Mouse (Mus musculus) heart, embryonic 16.5 days (tissue): ENCODE measurements around the gene Ddah1. TPM values are rescaled to one million over a fixed set of nuclear protein-coding genes. Genes with fewer than 3 reads are reported as not detected.

Experiments used
- ATAC-seq: fragments of 200-750 bp; cut with Nextera tagmentation; replicated peaks from 2 replicates; pipeline ENCODE4 v1.8.0; 2017; ENCODE audit warnings: moderate number of reproducible peaks; ENCODE audit not compliant: insufficient read depth, low FRiP score; ENCODE audit errors: extremely low read depth
- H3K27ac ChIP-seq: fragments of 300-500 bp; sonication (generic); 2 replicates; pipeline ENCODE4 v1.5.1; 2014; ENCODE audit warnings: mild to moderate bottlenecking, low read length, control low read depth, moderate library complexity
- H3K27me3 ChIP-seq: fragments of 300-500 bp; sonication (generic); 2 replicates; pipeline ENCODE4 v1.6.1; 2014; ENCODE audit warnings: low read length, mixed read lengths; ENCODE audit not compliant: control insufficient read depth, insufficient read depth
- H3K36me3 ChIP-seq: fragments of 300-500 bp; sonication (generic); 2 replicates; pipeline ENCODE4 v1.6.1; 2014; ENCODE audit not compliant: control insufficient read depth, insufficient read depth
- H3K4me1 ChIP-seq: fragments of 300-500 bp; sonication (generic); 2 replicates; pipeline ENCODE4 v1.6.1; 2014; ENCODE audit warnings: low read length, mixed read lengths; ENCODE audit not compliant: control insufficient read depth, insufficient read depth
- H3K4me2 ChIP-seq: fragments of 300-500 bp; sonication (generic); 2 replicates; pipeline ENCODE4 v1.6.1; 2014; ENCODE audit warnings: low read depth, mild to moderate bottlenecking, control low read depth, low read length
- H3K4me3 ChIP-seq: fragments of 300-500 bp; sonication (generic); 2 replicates; pipeline ENCODE4 v1.5.1; 2014; ENCODE audit warnings: mild to moderate bottlenecking, control low read depth, low read length
- H3K9ac ChIP-seq: fragments of 300-500 bp; sonication (generic); 2 replicates; pipeline ENCODE4 v1.6.1; 2014; ENCODE audit warnings: low read length, control low read depth
- H3K9me3 ChIP-seq: fragments of 300-500 bp; sonication (generic); replicated peaks from 2 replicates; pipeline ENCODE4 v1.6.1; 2016; ENCODE audit warnings: low read length; ENCODE audit not compliant: control insufficient read depth
- WGBS: fragments of 180-500 bp; shearing (Covaris S2); extraction: QIAGEN DNeasy Blood & Tissue Kit; methylation state at CpG from one replicate; pipeline ENCODE4 v1.1.7; 2014; 5-methylcytosine and 5-hydroxymethylcytosine counted together
- polyA plus RNA-seq: library from polyadenylated mRNA; unstranded; fragments of >200 nt; fragmentation: Nextera tagmentation; extraction: Ambion mirVana; gene quantifications from 2 replicates; pipeline ENCODE4 v1.2.1, GENCODE M21; 2015

Gene Ddah1
- polyA plus RNA-seq, 1 experiment from 2014 or later = 17.4 TPM

- Histone ChIP-seq H3K27ac (no peak overlapping the region), H3K27me3 (no peaks in the 10 kb centered on the region), H3K9ac (no peak overlapping the region), H3K4me3 (no peak overlapping the region), H3K9me3 (0 out of 2 replicates have a peak, but pooled peaks cover 2% of the 10 kb centered on the region), H3K4me2 (no peak overlapping the region), H3K4me1 (peaks cover 9% of the 10 kb centered on the region), H3K36me3 (no peaks in the 10 kb centered on the region)
- no peak for ATAC-seq
- 72% methylated on average over 5 of the region's 5 CpGs for WGBS
Observed at GRCm38 (mm10) chr3:145854427-145854826, 96.0 kb downstream of the Ddah1 start.

GRCm38 (mm10) chr3:145855299-145855698, 96.8 kb downstream of the Ddah1 start:
- H3K27ac ChIP-seq = peak overlapping the region; percentile 7; the same call in 1 of the 2 replicates

GRCm38 (mm10) chr3:145858388-145858787, 99.9 kb downstream of the Ddah1 start:
- no peak for ATAC-seq
- H3K4me2 ChIP-seq = no peak overlapping the region
- no peaks in the 10 kb centered on the region for H3K27me3 ChIP-seq
- H3K4me1 ChIP-seq = peaks cover 21% of the 10 kb centered on the region
- no peak overlapping the region for H3K9ac ChIP-seq
- no peak overlapping the region for H3K27ac ChIP-seq
- H3K4me3 ChIP-seq = no peak overlapping the region
- 84% methylated on average over 5 of the region's 5 CpGs for WGBS
- 0 out of 2 replicates have a peak, but pooled peaks cover 2% of the 10 kb centered on the region for H3K9me3 ChIP-seq
- no peaks in the 10 kb centered on the region for H3K36me3 ChIP-seq

More at GRCm38 (mm10) chr3:145855299-145855698, 96.8 kb downstream of the Ddah1 start:
- Histone ChIP-seq H3K9ac (no peak overlapping the region), H3K9me3 (0 out of 2 replicates have a peak, but pooled peaks cover 2% of the 10 kb centered on the region), H3K4me3 (no peak overlapping the region), H3K36me3 (no peaks in the 10 kb centered on the region), H3K27me3 (no peaks in the 10 kb centered on the region), H3K4me2 (no peak overlapping the region), H3K4me1 (peaks cover 9% of the 10 kb centered on the region)
- ATAC-seq = no peak
- 58% methylated on average over 6 of the region's 6 CpGs for WGBS

GRCm38 (mm10) chr3:145862521-145862920, 104.0 kb downstream of the Ddah1 start:
- no peak overlapping the region for H3K4me2 ChIP-seq
- ATAC-seq = peak; percentile 45; the same call in 1 of the 2 replicates
- 0 out of 2 replicates have a peak, but pooled peaks cover 2% of the 10 kb centered on the region for H3K9me3 ChIP-seq
- WGBS = 41% methylated on average over 4 of the region's 4 CpGs
- H3K27me3 ChIP-seq = no peaks in the 10 kb centered on the region
- no peak overlapping the region for H3K9ac ChIP-seq
- peaks cover 23% of the 10 kb centered on the region for H3K4me1 ChIP-seq
- peak overlapping the region; percentile 24; the same call in 1 of the 2 replicates for H3K27ac ChIP-seq
- H3K4me3 ChIP-seq = no peak overlapping the region
- no peaks in the 10 kb centered on the region for H3K36me3 ChIP-seq

GRCm38 (mm10) chr3:145864033-145864712, 105.7 kb downstream of the Ddah1 start:
- H3K4me1 ChIP-seq = peaks cover 23% of the 10 kb centered on the region
- WGBS = 70% methylated on average over 8 of the region's 8 CpGs
- peak overlapping the region; percentile 76 for H3K27ac ChIP-seq
- no peaks in the 10 kb centered on the region for H3K36me3 ChIP-seq
- no peaks in the 10 kb centered on the region for H3K27me3 ChIP-seq
- no peak overlapping the region for H3K4me3 ChIP-seq
- ATAC-seq = peak; percentile 14; the same call in 1 of the 2 replicates
- H3K4me2 ChIP-seq = no peak overlapping the region
- H3K9ac ChIP-seq = no peak overlapping the region
- H3K9me3 ChIP-seq = no peaks in the 10 kb centered on the region

GRCm38 (mm10) chr3:145864713-145865233, 106.3 kb downstream of the Ddah1 start:
- H3K27ac ChIP-seq = peak overlapping the region; percentile 76
- peaks cover 23% of the 10 kb centered on the region for H3K4me1 ChIP-seq
- H3K4me2 ChIP-seq = no peak overlapping the region
- no peak overlapping the region for H3K4me3 ChIP-seq
- 84% methylated on average over 7 of the region's 10 CpGs for WGBS
- H3K36me3 ChIP-seq = no peaks in the 10 kb centered on the region
- peak overlapping the region; percentile 4; the same call in 1 of the 2 replicates for H3K9ac ChIP-seq
- no peaks in the 10 kb centered on the region for H3K27me3 ChIP-seq
- peak; percentile 37; the same call in 1 of the 2 replicates for ATAC-seq
- H3K9me3 ChIP-seq = no peaks in the 10 kb centered on the region

- no peak overlapping the region for H3K27ac ChIP-seq
- no peaks in the 10 kb centered on the region for H3K27me3 ChIP-seq
- ATAC-seq = no peak
- no peaks in the 10 kb centered on the region for H3K36me3 ChIP-seq
- no peaks in the 10 kb centered on the region for H3K9me3 ChIP-seq
- H3K4me2 ChIP-seq = no peak overlapping the region
- 88% methylated on average over 9 of the region's 9 CpGs for WGBS
- no peak overlapping the region for H3K4me3 ChIP-seq
- no peak overlapping the region for H3K9ac ChIP-seq
- peaks cover 11% of the 10 kb centered on the region for H3K4me1 ChIP-seq
Observed at GRCm38 (mm10) chr3:145872680-145873079, 114.2 kb downstream of the Ddah1 start.

- H3K4me2 ChIP-seq = no peak overlapping the region
- no peak overlapping the region for H3K27ac ChIP-seq
- H3K9ac ChIP-seq = no peak overlapping the region
- peaks cover 11% of the 10 kb centered on the region for H3K4me1 ChIP-seq
- H3K27me3 ChIP-seq = no peaks in the 10 kb centered on the region
- 90% methylated on average over 1 of the region's 1 CpGs for WGBS
- no peaks in the 10 kb centered on the region for H3K9me3 ChIP-seq
- H3K36me3 ChIP-seq = no peaks in the 10 kb centered on the region
- no peak for ATAC-seq
- H3K4me3 ChIP-seq = no peak overlapping the region
Observed at GRCm38 (mm10) chr3:145873271-145873670, 114.8 kb downstream of the Ddah1 start.

- no peaks in the 10 kb centered on the region for H3K36me3 ChIP-seq
- H3K9me3 ChIP-seq = no peaks in the 10 kb centered on the region
- peak overlapping the region; percentile 44 for H3K27ac ChIP-seq
- no peak overlapping the region for H3K9ac ChIP-seq
- no peaks in the 10 kb centered on the region for H3K27me3 ChIP-seq
- 46% methylated on average over 4 of the region's 4 CpGs for WGBS
- H3K4me1 ChIP-seq = peaks cover 11% of the 10 kb centered on the region
- H3K4me2 ChIP-seq = no peak overlapping the region
- H3K4me3 ChIP-seq = no peak overlapping the region
- ATAC-seq = peak; percentile 41; the same call in 1 of the 2 replicates
Observed at GRCm38 (mm10) chr3:145874126-145874525, 115.7 kb downstream of the Ddah1 start.
